Mouse (Mus musculus): ENCODE data around the gene Numbl. TPM values are rescaled to one million over a fixed set of nuclear protein-coding genes. Genes with fewer than 3 reads are reported as not detected.

Numbl gene
- polyA plus RNA-seq, 1 experiment from 2014 or later: 15.8 TPM

GRCm38 (mm10) chr7:27307551-27307950, 49.3 kb downstream of the Numbl start:
- H3K4me2 ChIP-seq (ENCODE audit: low read depth, low read length): no peak overlapping the region
- H3K27ac ChIP-seq (ENCODE audit: low read length): no peak overlapping the region
- H3K4me3 ChIP-seq (replicated peaks; ENCODE audit: low read length): no peak overlapping the region
- ATAC-seq (ENCODE audit: insufficient read depth, low FRiP score): no peak
- peaks cover 14% of the 10 kb centered on the region for H3K4me1 ChIP-seq (ENCODE audit: control insufficient read depth, insufficient read depth, low read length)
- 77% methylated on average over 9 of the region's 9 CpGs for WGBS
- H3K36me3 ChIP-seq (ENCODE audit: control insufficient read depth, insufficient read depth, low read length): 0 out of 2 replicates have a peak, but pooled peaks cover 6% of the 10 kb centered on the region
- no peaks in the 10 kb centered on the region for H3K27me3 ChIP-seq (ENCODE audit: control insufficient read depth, insufficient read depth, low read length)
- H3K9me3 ChIP-seq (replicated peaks; ENCODE audit: control insufficient read depth, low read length): no peaks in the 10 kb centered on the region
- H3K9ac ChIP-seq (ENCODE audit: low read length): no peak overlapping the region

DNA sequence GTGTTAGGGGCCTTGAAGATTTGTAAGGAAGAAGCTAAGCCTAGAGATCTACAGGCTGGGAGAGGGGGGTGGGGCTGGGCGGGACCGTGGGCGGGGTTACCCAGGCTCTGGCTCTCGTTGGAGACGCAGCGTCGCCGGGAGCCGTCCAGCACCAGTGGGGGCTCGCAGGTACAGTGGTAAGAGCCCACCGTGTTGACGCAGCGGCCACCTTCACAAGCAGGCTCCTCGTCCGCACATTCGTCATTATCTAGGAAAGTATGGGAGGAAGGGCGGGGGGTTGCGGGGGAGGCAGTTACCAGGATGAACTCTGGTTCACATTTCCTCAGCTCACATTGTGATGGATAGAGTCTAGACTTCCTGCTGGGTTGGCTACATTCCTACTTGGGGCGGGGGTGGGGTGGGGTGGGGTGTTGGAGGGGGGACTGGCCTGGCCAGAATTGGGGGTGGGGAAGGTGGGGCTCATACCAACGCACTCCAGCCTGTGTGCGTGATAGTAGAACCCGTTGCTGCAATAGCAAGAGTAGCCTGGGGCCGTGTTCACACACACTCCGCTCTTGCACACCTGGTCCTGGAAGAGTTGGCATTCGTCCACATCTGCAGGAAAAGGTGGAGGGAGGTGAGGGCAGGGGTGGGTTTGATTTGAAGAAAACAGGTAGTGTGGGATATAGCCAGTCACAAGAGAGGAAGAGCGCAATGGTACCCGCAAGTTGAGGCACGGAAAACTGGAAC, 50.8 kb downstream of the Numbl start:
- WGBS: 10% methylated on average over 28 of the region's 28 CpGs
- H3K4me2 ChIP-seq (ENCODE audit: low read depth, low read length): peak overlapping the region; percentile 53
- H3K9ac ChIP-seq (ENCODE audit: low read length): no peak overlapping the region
- H3K9me3 ChIP-seq (replicated peaks; ENCODE audit: control insufficient read depth, low read length): peaks cover 6% of the 10 kb centered on the region
- H3K27ac ChIP-seq (ENCODE audit: low read length): peak overlapping the region; percentile 75
- peak overlapping the region; percentile 40 for H3K4me3 ChIP-seq (replicated peaks; ENCODE audit: low read length)
- peak; percentile 68 for ATAC-seq (ENCODE audit: insufficient read depth, low FRiP score)
- peaks cover 14% of the 10 kb centered on the region for H3K4me1 ChIP-seq (ENCODE audit: control insufficient read depth, insufficient read depth, low read length)
- peaks cover 19% of the 10 kb centered on the region for H3K36me3 ChIP-seq (ENCODE audit: control insufficient read depth, insufficient read depth, low read length)
- no peaks in the 10 kb centered on the region for H3K27me3 ChIP-seq (ENCODE audit: control insufficient read depth, insufficient read depth, low read length)

DNA sequence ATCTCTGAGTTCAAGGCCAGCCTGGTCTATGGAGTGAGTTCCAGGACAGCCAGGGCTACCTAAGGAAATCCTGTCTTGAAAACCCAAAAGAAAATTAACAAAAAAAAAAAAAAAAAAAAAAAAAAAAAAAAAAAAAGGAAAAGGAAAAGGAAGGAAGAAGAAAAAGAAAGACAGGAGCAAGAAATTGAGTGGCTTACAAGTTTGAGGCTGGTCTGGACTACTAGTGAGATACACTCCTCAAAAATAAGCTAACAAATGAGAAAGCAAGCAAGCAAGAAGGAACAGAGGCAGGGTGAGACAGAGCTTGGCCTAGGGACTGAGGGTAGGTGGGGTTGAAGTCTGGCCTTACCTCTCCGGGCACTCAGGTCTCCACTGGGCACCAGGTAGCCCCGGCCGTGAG, 51.6 kb downstream of the Numbl start:
- no peak overlapping the region for H3K4me3 ChIP-seq (replicated peaks; ENCODE audit: low read length)
- H3K4me2 ChIP-seq (ENCODE audit: low read depth, low read length): peak overlapping the region; percentile 31; the same call in 1 of the 2 replicates
- H3K9ac ChIP-seq (ENCODE audit: low read length): no peak overlapping the region
- H3K4me1 ChIP-seq (ENCODE audit: control insufficient read depth, insufficient read depth, low read length): peaks cover 14% of the 10 kb centered on the region
- no peak for ATAC-seq (ENCODE audit: insufficient read depth, low FRiP score)
- 56% methylated on average over 3 of the region's 3 CpGs for WGBS
- peaks cover 26% of the 10 kb centered on the region for H3K36me3 ChIP-seq (ENCODE audit: control insufficient read depth, insufficient read depth, low read length)
- H3K27me3 ChIP-seq (ENCODE audit: control insufficient read depth, insufficient read depth, low read length): no peaks in the 10 kb centered on the region
- H3K27ac ChIP-seq (ENCODE audit: low read length): peak overlapping the region; percentile 75; the same call in 1 of the 2 replicates
- H3K9me3 ChIP-seq (replicated peaks; ENCODE audit: control insufficient read depth, low read length): peaks cover 12% of the 10 kb centered on the region

DNA sequence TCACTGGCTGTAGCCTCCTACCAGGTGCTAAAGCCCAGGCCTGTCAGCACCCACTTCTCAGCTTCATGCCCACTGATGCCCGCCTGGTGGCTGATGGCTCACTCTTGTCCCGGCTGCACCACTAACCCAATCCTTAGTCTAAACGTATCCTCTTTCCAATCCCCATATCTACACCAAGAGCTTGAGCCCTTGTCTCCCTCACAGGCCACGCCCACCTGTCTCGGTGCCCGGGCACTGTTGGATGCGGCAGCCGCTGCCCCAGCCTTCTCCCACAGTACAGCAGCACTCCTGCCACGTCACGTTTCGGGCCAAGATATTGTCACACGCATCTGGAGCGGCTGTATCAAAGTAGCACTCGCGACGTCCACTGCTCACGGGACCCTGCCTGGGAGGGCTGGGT, 52.1 kb downstream of the Numbl start:
- no peak overlapping the region for H3K9ac ChIP-seq (ENCODE audit: low read length)
- peak; percentile 29; the same call in 1 of the 2 replicates for ATAC-seq (ENCODE audit: insufficient read depth, low FRiP score)

GRCm38 (mm10) chr7:27310996-27311535, 52.8 kb downstream of the Numbl start:
- H3K4me3 ChIP-seq (replicated peaks; ENCODE audit: low read length): no peak overlapping the region
- H3K9me3 ChIP-seq (replicated peaks; ENCODE audit: control insufficient read depth, low read length): peaks cover 12% of the 10 kb centered on the region
- no peak overlapping the region for H3K27ac ChIP-seq (ENCODE audit: low read length)
- 0 out of 2 replicates have a peak overlapping the region, but pooled peaks have one; percentile 31 for H3K4me2 ChIP-seq (ENCODE audit: low read depth, low read length)
- H3K36me3 ChIP-seq (ENCODE audit: control insufficient read depth, insufficient read depth, low read length): peaks cover 26% of the 10 kb centered on the region
- H3K9ac ChIP-seq (ENCODE audit: low read length): no peak overlapping the region
- 59% methylated on average over 8 of the region's 8 CpGs for WGBS
- no peaks in the 10 kb centered on the region for H3K27me3 ChIP-seq (ENCODE audit: control insufficient read depth, insufficient read depth, low read length)
- no peak for ATAC-seq (ENCODE audit: insufficient read depth, low FRiP score)
- peaks cover 14% of the 10 kb centered on the region for H3K4me1 ChIP-seq (ENCODE audit: control insufficient read depth, insufficient read depth, low read length)

More for the DNA sequence above, 52.1 kb downstream of the Numbl start:
- WGBS: 19% methylated on average over 17 of the region's 17 CpGs
- Histone ChIP-seq H3K4me2 (ENCODE audit: low read depth, low read length) (peak overlapping the region; percentile 31), H3K27ac (ENCODE audit: low read length) (peak overlapping the region; percentile 57; the same call in 1 of the 2 replicates), H3K27me3 (ENCODE audit: control insufficient read depth, insufficient read depth, low read length) (no peaks in the 10 kb centered on the region), H3K4me1 (ENCODE audit: control insufficient read depth, insufficient read depth, low read length) (peaks cover 14% of the 10 kb centered on the region), H3K9me3 (replicated peaks; ENCODE audit: control insufficient read depth, low read length) (peaks cover 12% of the 10 kb centered on the region), H3K4me3 (replicated peaks; ENCODE audit: low read length) (peak overlapping the region; percentile 15), H3K36me3 (ENCODE audit: control insufficient read depth, insufficient read depth, low read length) (peaks cover 26% of the 10 kb centered on the region)

GRCm38 (mm10) chr7:27311651-27312284, 53.5 kb downstream of the Numbl start:
- ATAC-seq (ENCODE audit: insufficient read depth, low FRiP score): no peak

DNA sequence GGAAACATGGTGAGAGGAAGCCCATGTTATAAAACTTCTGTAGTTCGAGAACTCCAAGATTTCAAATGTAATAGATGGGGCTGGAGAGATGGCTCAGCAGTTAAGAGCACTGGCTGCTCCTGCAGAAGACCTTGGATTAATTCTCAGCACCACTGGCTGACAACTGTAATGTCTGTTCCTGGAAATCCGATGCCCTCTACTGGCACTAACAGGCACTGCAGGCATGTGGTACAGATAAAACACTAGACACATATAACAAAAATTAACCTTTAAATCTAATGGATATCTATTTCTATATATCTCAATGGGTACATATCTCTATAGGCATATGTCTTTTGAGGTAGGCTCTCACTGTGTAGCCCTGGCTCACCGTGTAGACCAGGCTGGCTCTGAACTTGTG, 56.2 kb downstream of the Numbl start:
- WGBS: 91% methylated on average over 3 of the region's 3 CpGs
- Histone ChIP-seq H3K27me3 (ENCODE audit: control insufficient read depth, insufficient read depth, low read length) (no peaks in the 10 kb centered on the region), H3K27ac (ENCODE audit: low read length) (no peak overlapping the region), H3K9me3 (replicated peaks; ENCODE audit: control insufficient read depth, low read length) (peaks cover 12% of the 10 kb centered on the region), H3K4me2 (ENCODE audit: low read depth, low read length) (no peak overlapping the region), H3K9ac (ENCODE audit: low read length) (no peak overlapping the region), H3K4me3 (replicated peaks; ENCODE audit: low read length) (no peak overlapping the region), H3K4me1 (ENCODE audit: control insufficient read depth, insufficient read depth, low read length) (0 out of 2 replicates have a peak, but pooled peaks cover 5% of the 10 kb centered on the region), H3K36me3 (ENCODE audit: control insufficient read depth, insufficient read depth, low read length) (peaks cover 20% of the 10 kb centered on the region)
- ATAC-seq (ENCODE audit: insufficient read depth, low FRiP score): no peak

More at GRCm38 (mm10) chr7:27311651-27312284, 53.5 kb downstream of the Numbl start:
- Histone ChIP-seq H3K4me1 (ENCODE audit: control insufficient read depth, insufficient read depth, low read length) (peaks cover 14% of the 10 kb centered on the region), H3K36me3 (ENCODE audit: control insufficient read depth, insufficient read depth, low read length) (peaks cover 21% of the 10 kb centered on the region), H3K4me3 (replicated peaks; ENCODE audit: low read length) (no peak overlapping the region), H3K27ac (ENCODE audit: low read length) (no peak overlapping the region), H3K9ac (ENCODE audit: low read length) (no peak overlapping the region), H3K27me3 (ENCODE audit: control insufficient read depth, insufficient read depth, low read length) (no peaks in the 10 kb centered on the region), H3K9me3 (replicated peaks; ENCODE audit: control insufficient read depth, low read length) (peaks cover 12% of the 10 kb centered on the region), H3K4me2 (ENCODE audit: low read depth, low read length) (no peak overlapping the region)
- WGBS: 86% methylated on average over 12 of the region's 12 CpGs

GRCm38 (mm10) chr7:27315958-27316357, 57.7 kb downstream of the Numbl start:
- WGBS: 53% methylated on average over 7 of the region's 7 CpGs
- H3K4me2 ChIP-seq (ENCODE audit: low read depth, low read length): no peak overlapping the region
- H3K36me3 ChIP-seq (ENCODE audit: control insufficient read depth, insufficient read depth, low read length): peaks cover 20% of the 10 kb centered on the region
- H3K27ac ChIP-seq (ENCODE audit: low read length): no peak overlapping the region
- peak; percentile 14; the same call in 1 of the 2 replicates for ATAC-seq (ENCODE audit: insufficient read depth, low FRiP score)
- H3K9ac ChIP-seq (ENCODE audit: low read length): no peak overlapping the region
- H3K9me3 ChIP-seq (replicated peaks; ENCODE audit: control insufficient read depth, low read length): peaks cover 12% of the 10 kb centered on the region
- no peak overlapping the region for H3K4me3 ChIP-seq (replicated peaks; ENCODE audit: low read length)
- 0 out of 2 replicates have a peak, but pooled peaks cover under 1% of the 10 kb centered on the region for H3K4me1 ChIP-seq (ENCODE audit: control insufficient read depth, insufficient read depth, low read length)
- H3K27me3 ChIP-seq (ENCODE audit: control insufficient read depth, insufficient read depth, low read length): no peaks in the 10 kb centered on the region

GRCm38 (mm10) chr7:27319411-27319810, 61.2 kb downstream of the Numbl start:
- no peak overlapping the region for H3K4me3 ChIP-seq (replicated peaks; ENCODE audit: low read length)
- H3K4me1 ChIP-seq (ENCODE audit: control insufficient read depth, insufficient read depth, low read length): no peaks in the 10 kb centered on the region
- no peaks in the 10 kb centered on the region for H3K27me3 ChIP-seq (ENCODE audit: control insufficient read depth, insufficient read depth, low read length)
- WGBS: 90% methylated on average over 22 of the region's 22 CpGs
- peaks cover 10% of the 10 kb centered on the region for H3K36me3 ChIP-seq (ENCODE audit: control insufficient read depth, insufficient read depth, low read length)
- H3K9ac ChIP-seq (ENCODE audit: low read length): no peak overlapping the region
- no peak for ATAC-seq (ENCODE audit: insufficient read depth, low FRiP score)
- H3K27ac ChIP-seq (ENCODE audit: low read length): no peak overlapping the region
- peaks cover 2% of the 10 kb centered on the region for H3K9me3 ChIP-seq (replicated peaks; ENCODE audit: control insufficient read depth, low read length)
- H3K4me2 ChIP-seq (ENCODE audit: low read depth, low read length): no peak overlapping the region

Measured in stomach, embryonic 16.5 days (tissue).